Mouse (Mus musculus) ES-E14 (cell line): Measurements from ENCODE around the gene Stx11.

Source experiments
- CHD2 ChIP-seq: IDR thresholded peaks from 2 replicates; pipeline ENCODE4 v1.6.1; 2014; ENCODE audit warnings: mild to moderate bottlenecking, low read depth, low read length, inconsistent platforms
- MAFK ChIP-seq: IDR thresholded peaks from 2 replicates; pipeline ENCODE4 v1.6.1; 2014; ENCODE audit warnings: mild to moderate bottlenecking, low read depth, low read length, inconsistent platforms; ENCODE audit not compliant: insufficient read depth
- ZC3H11A ChIP-seq: IDR thresholded peaks from 2 replicates; pipeline ENCODE4 v1.6.1; 2012; ENCODE audit warnings: low read depth, mild to moderate bottlenecking, inconsistent platforms, low read length, borderline replicate concordance
- ZNF384 ChIP-seq: IDR thresholded peaks from 2 replicates; pipeline ENCODE4 v1.6.1; 2012; ENCODE audit warnings: low read depth, low read length, inconsistent platforms

DNA sequence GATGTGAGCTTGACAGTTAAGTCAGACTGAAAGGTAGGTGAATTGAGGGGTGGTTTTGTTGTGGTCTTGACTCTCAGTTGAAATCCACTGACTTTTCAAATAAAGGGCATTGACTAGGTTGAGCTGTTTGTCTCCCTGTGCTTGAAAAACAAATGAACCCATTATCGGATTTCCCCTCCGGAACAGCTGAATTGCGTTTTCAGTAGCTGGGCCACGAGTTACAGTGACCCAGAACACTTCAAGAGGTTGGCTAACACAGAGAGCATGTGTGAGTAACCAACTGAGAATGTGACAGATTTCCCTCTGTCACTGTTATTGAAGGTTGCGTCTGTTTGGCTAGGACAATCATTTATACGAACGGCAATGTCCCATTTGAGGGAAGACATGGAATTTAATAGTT lies 17.0 kb upstream of the Stx11 start:
- TF ChIP-seq ZNF384, result no peak
- TF ChIP-seq ZC3H11A, result no peak
- TF ChIP-seq CHD2, result no peak
- TF ChIP-seq MAFK, result no peak
